ENCODE assay signal across 16 mouse cellular contexts in the genomic region with DNA sequence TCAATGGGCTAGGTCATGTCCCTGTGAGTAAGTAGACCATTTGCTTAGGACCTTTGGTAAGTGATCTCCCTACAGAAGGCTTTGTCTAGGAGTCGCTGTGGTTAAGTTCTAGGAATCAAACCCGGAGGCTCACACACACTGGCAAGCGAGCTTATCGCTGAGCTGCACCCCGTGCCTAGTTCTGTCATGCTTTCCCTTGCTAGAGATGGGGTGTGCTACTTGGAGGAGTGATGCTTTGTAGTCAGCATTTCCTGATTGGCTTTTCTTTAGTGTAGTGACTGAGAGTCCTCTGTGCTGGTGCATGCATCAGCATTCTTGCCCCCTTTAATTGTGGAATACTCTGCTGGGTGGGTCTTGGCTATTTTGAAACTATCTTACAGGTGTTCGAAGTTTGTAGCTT. TPM values are rescaled to one million over a fixed set of nuclear protein-coding genes. Genes with fewer than 3 reads are reported as not detected.
DNase-seq lines count a peak whose midpoint lies in the region; ATAC-seq and TF ChIP-seq lines count a peak whose summit lies in the region.
"Had no signal": no experiment of that assay in that cellular context is flagged by ENCODE, and none has a peak within 500 bp of the region (broad histone marks: within the 10 kb centered on the region; RNA-seq: fewer than 3 reads in every experiment).

No protein-coding gene starts in this region.

- H3K4me1 ChIP-seq in erythroblast, embryonic 14.5 days (ENCODE audit: control insufficient read depth) = peaks cover 93% of the 10 kb centered on the region
- no peaks in the 10 kb centered on the region for H3K4me1 ChIP-seq in forebrain, postnatal 0 days (ENCODE audit: insufficient read depth)
- no peaks in the 10 kb centered on the region for H3K4me1 ChIP-seq in midbrain, embryonic 13.5 days (replicated peaks)
- H3K4me1 ChIP-seq in neural tube, embryonic 15.5 days = no peaks in the 10 kb centered on the region

- no peak overlapping the region for H3K9ac ChIP-seq in forebrain, postnatal 0 days
- no peak overlapping the region for H3K9ac ChIP-seq in midbrain, embryonic 13.5 days (replicated peaks)
- H3K9ac ChIP-seq in neural tube, embryonic 15.5 days (replicated peaks) = no peak overlapping the region

- peaks cover 43% of the 10 kb centered on the region for H3K36me3 ChIP-seq in erythroblast, embryonic 14.5 days (ENCODE audit: control insufficient read depth)
- no peaks in the 10 kb centered on the region for H3K36me3 ChIP-seq in forebrain, postnatal 0 days (ENCODE audit: insufficient read depth)
- no peaks in the 10 kb centered on the region for H3K36me3 ChIP-seq in midbrain, embryonic 13.5 days
- no peaks in the 10 kb centered on the region for H3K36me3 ChIP-seq in neural tube, embryonic 15.5 days

- H3K27ac ChIP-seq in forebrain, postnatal 0 days (ENCODE audit: low read depth, low read length) = no peak overlapping the region
- no peak overlapping the region for H3K27ac ChIP-seq in midbrain, embryonic 13.5 days
- no peak overlapping the region for H3K27ac ChIP-seq in neural tube, embryonic 15.5 days (replicated peaks)

- no peak for TF ChIP-seq CTCF in forebrain, postnatal 0 days (IDR thresholded peaks at IDR 0.05; ENCODE audit: low read depth)

- no peaks in the 10 kb centered on the region for H3K9me3 ChIP-seq in erythroblast, embryonic 14.5 days (ENCODE audit: control insufficient read depth, low read length)
- no peaks in the 10 kb centered on the region for H3K9me3 ChIP-seq in forebrain, postnatal 0 days (ENCODE audit: low read length)
- H3K9me3 ChIP-seq in midbrain, embryonic 13.5 days = no peaks in the 10 kb centered on the region
- no peaks in the 10 kb centered on the region for H3K9me3 ChIP-seq in neural tube, embryonic 15.5 days (replicated peaks)

- no peak overlapping the region for H3K4me2 ChIP-seq in forebrain, postnatal 0 days (ENCODE audit: low read depth)
- no peak overlapping the region for H3K4me2 ChIP-seq in midbrain, embryonic 13.5 days (replicated peaks)
- no peak overlapping the region for H3K4me2 ChIP-seq in neural tube, embryonic 15.5 days

- H3K27me3 ChIP-seq in erythroblast, embryonic 14.5 days (ENCODE audit: control insufficient read depth) = no peaks in the 10 kb centered on the region
- no peaks in the 10 kb centered on the region for H3K27me3 ChIP-seq in forebrain, postnatal 0 days (ENCODE audit: insufficient read depth, low read length)
- H3K27me3 ChIP-seq in midbrain, embryonic 13.5 days = no peaks in the 10 kb centered on the region
- no peaks in the 10 kb centered on the region for H3K27me3 ChIP-seq in neural tube, embryonic 15.5 days (replicated peaks)
- H3K27me3 ChIP-seq: Patski had no signal

- peak overlapping the region; percentile 54 for H3K4me3 ChIP-seq in erythroblast, embryonic 14.5 days (replicated peaks)
- H3K4me3 ChIP-seq in forebrain, postnatal 0 days (ENCODE audit: low read depth, low read length) = no peak overlapping the region
- no peak overlapping the region for H3K4me3 ChIP-seq in midbrain, embryonic 13.5 days (replicated peaks)
- no peak overlapping the region for H3K4me3 ChIP-seq in neural tube, embryonic 15.5 days (replicated peaks)

- 87% methylated on average over 6 of the region's 6 CpGs for WGBS in forebrain, postnatal 0 days
- WGBS in midbrain, embryonic 13.5 days = 82% methylated on average over 6 of the region's 6 CpGs
- whole genome bisulfite sequencing in neural tube, embryonic 15.5 days = 89% methylated on average over 6 of the region's 6 CpGs

- ATAC-seq in megakaryocyte, adult 5-6 weeks (ENCODE audit: poor library complexity, severe bottlenecking) = 0 out of 2 replicates have a peak, but pooled peaks have one; percentile 15
- no peak for ATAC-seq in forebrain, postnatal 0 days
- no peak for ATAC-seq in midbrain, embryonic 13.5 days
- ATAC-seq in neural tube, embryonic 15.5 days (ENCODE audit: low FRiP score) = no peak
- ATAC-seq: Patski had no signal

- DNase-seq in 416B (ENCODE audit: low read depth) = peak; percentile 29
- peak; percentile 65 for DNase-seq in A20 (ENCODE audit: low read depth, low spot score)
- DNase-seq in forebrain, postnatal 0 days = no peak
- no peak for DNase-seq in adrenal gland, postnatal 10 days
- DNase-seq: adrenal gland, postnatal 25 days; cerebellum, adult 9-10 months had no signal

RNA-seq across cellular contexts. Expression of a gene that starts 13.8 kb away (rescaled TPM):
- 10.1 and 11.0 TPM in 2 replicates for polyA plus RNA-seq in erythroblast, embryonic 14.5 days (2012)
- total RNA-seq in megakaryocyte, adult 5-6 weeks (2015) = 20.8 and 21.1 TPM in 2 replicates
- total RNA-seq in megakaryocyte, adult 5-6 weeks (2017) = 7.6 and 14.3 TPM in 2 replicates
- total RNA-seq in forebrain, postnatal 0 days (2014; rRNA removed) = 10.5 and 21.6 TPM in 2 replicates
- polyA plus RNA-seq in forebrain, postnatal 0 days (2015; fragmentation: Nextera tagmentation; extraction: Ambion mirVana) = 13.7 and 18.1 TPM in 2 replicates
- 26.5 and 27.0 TPM in 2 replicates for polyA plus RNA-seq in midbrain, embryonic 13.5 days (2015; fragmentation: Nextera tagmentation; extraction: Ambion mirVana)
- 21.5 and 21.9 TPM in 2 replicates for polyA plus RNA-seq in neural tube, embryonic 15.5 days (2015; fragmentation: Nextera tagmentation; extraction: Ambion mirVana)
- 10 to 100 TPM; 35.5 to 38.2 TPM for total RNA-seq in adrenal gland, postnatal 10 days (2021)

RNA-seq across cellular contexts. Expression of a gene that starts 14.0 kb away (rescaled TPM):
- 0.46 and 1.1 TPM in 2 replicates for polyA plus RNA-seq in erythroblast, embryonic 14.5 days (2012)
- total RNA-seq in megakaryocyte, adult 5-6 weeks (2015) = 60.9 and 65.4 TPM in 2 replicates
- 48.1 and 51.9 TPM in 2 replicates for total RNA-seq in megakaryocyte, adult 5-6 weeks (2017)
- total RNA-seq in forebrain, postnatal 0 days (2014; rRNA removed) = 48.1 and 60.2 TPM in 2 replicates
- 126 and 129 TPM in 2 replicates for polyA plus RNA-seq in forebrain, postnatal 0 days (2015; fragmentation: Nextera tagmentation; extraction: Ambion mirVana)
- 165 and 167 TPM in 2 replicates for polyA plus RNA-seq in midbrain, embryonic 13.5 days (2015; fragmentation: Nextera tagmentation; extraction: Ambion mirVana)
- 134 and 147 TPM in 2 replicates for polyA plus RNA-seq in neural tube, embryonic 15.5 days (2015; fragmentation: Nextera tagmentation; extraction: Ambion mirVana)
- total RNA-seq in adrenal gland, postnatal 10 days (2021) = 10 to 100 TPM; 71.0 to 72.7 TPM

RNA-seq across cellular contexts. Expression of a gene that starts 54.1 kb away (rescaled TPM):
- polyA plus RNA-seq in erythroblast, embryonic 14.5 days (2012) = not detected in 2 replicates
- total RNA-seq in megakaryocyte, adult 5-6 weeks (2015) = not detected in 2 replicates
- not detected in 2 replicates for total RNA-seq in megakaryocyte, adult 5-6 weeks (2017)
- not detected in 2 replicates for total RNA-seq in forebrain, postnatal 0 days (2014; rRNA removed)
- not detected in 2 replicates for polyA plus RNA-seq in forebrain, postnatal 0 days (2015; fragmentation: Nextera tagmentation; extraction: Ambion mirVana)
- polyA plus RNA-seq in midbrain, embryonic 13.5 days (2015; fragmentation: Nextera tagmentation; extraction: Ambion mirVana) = not detected in 2 replicates
- polyA plus RNA-seq in neural tube, embryonic 15.5 days (2015; fragmentation: Nextera tagmentation; extraction: Ambion mirVana) = not detected in 2 replicates
- total RNA-seq in adrenal gland, postnatal 10 days (2021) = not detected
- total RNA-seq: adrenal gland, postnatal 25 days; heart, adult 8-10 months; left cerebral cortex, postnatal 36 days had no signal
- polyA plus RNA-seq: embryonic facial prominence, embryonic 14.5 days; frontal cortex, adult 2 months; large intestine, adult 2 months; Patski had no signal

Comparison
In these comparisons a context has a peak if more than half of its experiments do, and no peak if none do; other contexts are left out.
1. DNase-seq: peak in 416B (single experiment) and A20 (single experiment); none in forebrain, postnatal 0 days (single experiment) and adrenal gland, postnatal 10 days (single experiment).
2. RNA of a gene that starts 14.0 kb away (polyA plus RNA-seq): 165 to 167 TPM in midbrain, embryonic 13.5 days, 134 to 147 TPM in neural tube, embryonic 15.5 days and 126 to 129 TPM in forebrain, postnatal 0 days; 0.46 to 1.1 TPM in erythroblast, embryonic 14.5 days; every median in the first group is over 10 times any median in the second.